Mouse (Mus musculus) CH12.LX (cell line): ENCODE results near the gene Stom. TPM values are rescaled to one million over a fixed set of nuclear protein-coding genes. Genes with fewer than 3 reads are reported as not detected.

Experiments
- DNase-seq: peaks from one replicate; pipeline ENCODE4 v3.0.0-alpha.2; 2013; ENCODE audit errors: extremely low read depth
- H3K27ac ChIP-seq: 2 replicates; pipeline ENCODE4 v1.5.1; 2012; ENCODE audit warnings: low read depth, mild to moderate bottlenecking, control low read depth, moderate library complexity; ENCODE audit not compliant: insufficient read depth
- H3K27me3 ChIP-seq: replicated peaks from 2 replicates; pipeline ENCODE3; 2012; ENCODE audit warnings: inconsistent platforms
- H3K36me3 ChIP-seq, 2 experiments: replicated peaks in 1 of 2; 2 replicates each; pipeline versions ENCODE3 to v1.6.1; 2012; ENCODE audit warnings: inconsistent platforms in 1 of 2, low read length in 1 of 2, mild to moderate bottlenecking in 1 of 2, mixed read lengths in 1 of 2, moderate library complexity in 1 of 2; ENCODE audit not compliant: control insufficient read depth in 1 of 2, insufficient read depth in 1 of 2
- H3K4me1 ChIP-seq, 2 experiments: 2 replicates each; pipeline ENCODE4 v1.6.1; 2012; ENCODE audit warnings: inconsistent platforms in 1 of 2, moderate library complexity in 1 of 2; ENCODE audit not compliant: insufficient read depth in 2 of 2, control insufficient read depth in 1 of 2
- H3K4me2 ChIP-seq: 2 replicates; pipeline ENCODE4 v1.6.1; 2012; ENCODE audit warnings: low read depth, mild to moderate bottlenecking, control low read depth; ENCODE audit not compliant: poor library complexity, insufficient read depth, severe bottlenecking
- H3K4me3 ChIP-seq, 3 experiments: fragments of 150-350 bp in 1 of 3; sonication (generic) in 1 of 3; replicated peaks in 1 of 3; 2 replicates each; pipeline versions ENCODE3 to v1.5.1; 2011 to 2012; ENCODE audit warnings: low read depth in 2 of 3, low read length in 2 of 3, mild to moderate bottlenecking in 2 of 3, moderate library complexity in 2 of 3, control low read depth in 1 of 3, improper control_type of control experiment in 1 of 3, inconsistent platforms in 1 of 3, mixed read lengths in 1 of 3; ENCODE audit not compliant: poor library complexity in 1 of 3
- H3K79me2 ChIP-seq: replicated peaks from 2 replicates; pipeline ENCODE4 v1.6.1; 2012; ENCODE audit warnings: mild to moderate bottlenecking, moderate library complexity; ENCODE audit not compliant: control insufficient read depth, poor library complexity, insufficient read depth, severe bottlenecking; ENCODE audit errors: extremely low read depth
- H3K9ac ChIP-seq: 2 replicates; pipeline ENCODE4 v1.6.1; 2012; ENCODE audit warnings: low read depth, mild to moderate bottlenecking, control low read depth, moderate library complexity; ENCODE audit not compliant: insufficient read depth
- H3K9me3 ChIP-seq: replicated peaks from 2 replicates; pipeline ENCODE3; 2012; ENCODE audit warnings: low read length, inconsistent platforms, mixed read lengths
- BHLHE40 ChIP-seq: IDR thresholded peaks from 2 replicates; pipeline ENCODE4 v1.6.1; 2011; ENCODE audit warnings: mild to moderate bottlenecking, low read depth, low read length, improper control_type of control experiment
- CHD2 ChIP-seq: IDR thresholded peaks from 2 replicates; pipeline ENCODE4 v1.6.1; 2011; ENCODE audit warnings: low read length, improper control_type of control experiment
- CTCF ChIP-seq, 2 experiments: IDR thresholded peaks in 1 of 2; conservative IDR thresholded peaks in 1 of 2; 2 replicates each; pipeline ENCODE4 v1.5.1; 2011 to 2012; ENCODE audit warnings: low read depth in 2 of 2, low read length in 2 of 2, improper control_type of control experiment in 1 of 2, inconsistent platforms in 1 of 2, mild to moderate bottlenecking in 1 of 2, moderate library complexity in 1 of 2
- EP300 ChIP-seq: IDR thresholded peaks from 2 replicates; pipeline ENCODE4 v1.6.1; 2011; ENCODE audit warnings: low read length, improper control_type of control experiment
- GABPA ChIP-seq: IDR thresholded peaks from 2 replicates; pipeline ENCODE4 v1.6.1; 2012; ENCODE audit warnings: low read depth, low read length, improper control_type of control experiment, inconsistent platforms; ENCODE audit not compliant: insufficient replicate concordance
- HCFC1 ChIP-seq: IDR thresholded peaks from 2 replicates; pipeline ENCODE4 v1.6.1; 2012; ENCODE audit warnings: low read depth, mild to moderate bottlenecking, inconsistent platforms, low read length, improper control_type of control experiment
- IRF4 ChIP-seq: IDR thresholded peaks from 2 replicates; pipeline ENCODE4 v1.6.1; 2014; ENCODE audit warnings: low read depth, mild to moderate bottlenecking, inconsistent platforms, low read length, improper control_type of control experiment
- MAX ChIP-seq: IDR thresholded peaks from 2 replicates; pipeline ENCODE4 v1.6.1; 2011; ENCODE audit warnings: low read length, improper control_type of control experiment
- MAZ ChIP-seq: IDR thresholded peaks from 2 replicates; pipeline ENCODE4 v1.6.1; 2012; ENCODE audit warnings: low read depth, mild to moderate bottlenecking, inconsistent platforms, low read length, improper control_type of control experiment, moderate library complexity
- MEF2A ChIP-seq: IDR thresholded peaks from 2 replicates; pipeline ENCODE4 v1.6.1; 2014; ENCODE audit warnings: low read depth, mild to moderate bottlenecking, inconsistent platforms, low read length, improper control_type of control experiment, borderline replicate concordance
- MXI1 ChIP-seq: IDR thresholded peaks from 2 replicates; pipeline ENCODE4 v1.6.1; 2011; ENCODE audit warnings: mild to moderate bottlenecking, low read depth, low read length, improper control_type of control experiment
- NELFE ChIP-seq: IDR thresholded peaks from 2 replicates; pipeline ENCODE4 v1.6.1; 2011; ENCODE audit warnings: low read depth, low read length, improper control_type of control experiment
- PAX5 ChIP-seq: IDR thresholded peaks from 2 replicates; pipeline ENCODE4 v1.6.1; 2012; ENCODE audit warnings: low read length, inconsistent platforms, mixed read lengths
- POLR2A ChIP-seq: IDR thresholded peaks from 2 replicates; pipeline ENCODE4 v1.6.1; 2011; ENCODE audit warnings: low read depth, mild to moderate bottlenecking, improper control_type of control experiment, low read length
- POLR2AphosphoS2 ChIP-seq: IDR thresholded peaks from 2 replicates; pipeline ENCODE4 v1.6.1; 2011; ENCODE audit warnings: low read depth, low read length, improper control_type of control experiment
- RCOR1 ChIP-seq: conservative IDR thresholded peaks from 2 replicates; pipeline ENCODE4 v1.6.1; 2012; ENCODE audit warnings: low read depth, mild to moderate bottlenecking, inconsistent platforms, low read length, improper control_type of control experiment
- SIN3A ChIP-seq: IDR thresholded peaks from 2 replicates; pipeline ENCODE4 v1.6.1; 2012; ENCODE audit warnings: low read length, improper control_type of control experiment, inconsistent platforms
- TCF12 ChIP-seq: IDR thresholded peaks from 2 replicates; pipeline ENCODE4 v1.6.1; 2014; ENCODE audit warnings: low read depth, mild to moderate bottlenecking, inconsistent platforms, low read length, improper control_type of control experiment
- UBTF ChIP-seq: IDR thresholded peaks from 2 replicates; pipeline ENCODE4 v1.6.1; 2012; ENCODE audit warnings: low read depth, mild to moderate bottlenecking, inconsistent platforms, low read length, improper control_type of control experiment, moderate library complexity
- ZC3H11A ChIP-seq: IDR thresholded peaks from 2 replicates; pipeline ENCODE4 v1.6.1; 2012; ENCODE audit warnings: low read depth, mild to moderate bottlenecking, inconsistent platforms, low read length, improper control_type of control experiment
- ZKSCAN1 ChIP-seq: IDR thresholded peaks from 2 replicates; pipeline ENCODE4 v1.6.1; 2012; ENCODE audit warnings: low read depth, inconsistent platforms, low read length, improper control_type of control experiment, borderline replicate concordance
- ZMIZ1 ChIP-seq: IDR thresholded peaks from 2 replicates; pipeline ENCODE4 v1.6.1; 2012; ENCODE audit warnings: low read depth, mild to moderate bottlenecking, inconsistent platforms, low read length, improper control_type of control experiment
- dilution Hi-C: fragments of 300-500 bp; cut with MboI; formaldehyde crosslinking; loops from 2 replicates; pipeline ENCODE4 v1.14.3; 2020; ENCODE audit warnings: low sequenced_read_pairs; ENCODE audit not compliant: extremely low pct_unique_long_range_greater_than_20kb, extremely low pct_ligation_motif_present
- in situ Hi-C: fragments of 300-500 bp; cut with MboI; formaldehyde crosslinking; loops from 3 replicates; pipeline ENCODE4 v1.14.3; 2019; ENCODE audit warnings: low sequenced_read_pairs, low pct_ligation_motif_present, low pct_unique_long_range_greater_than_20kb, mixed read lengths
- polyA plus RNA-seq: library from polyadenylated mRNA; unstranded; fragments of >175 nt; gene quantifications from 2 replicates; pipeline ENCODE4 v1.2.1, GENCODE M21; 2012; ENCODE audit warnings: low read depth; ENCODE audit not compliant: insufficient read length
- total RNA-seq, 2 experiments: library from RNA; depleted of rRNA; stranded (reverse); fragments of 300-350 nt in 1 of 2; fragments of >200 nt in 1 of 2; gene quantifications; 2 replicates each; pipeline ENCODE4 v1.2.3; 2012 to 2014

Gene Stom
- total and polyA plus RNA-seq, 3 experiments = 4.3 to 6.3 (median 5.8) TPM

DNA sequence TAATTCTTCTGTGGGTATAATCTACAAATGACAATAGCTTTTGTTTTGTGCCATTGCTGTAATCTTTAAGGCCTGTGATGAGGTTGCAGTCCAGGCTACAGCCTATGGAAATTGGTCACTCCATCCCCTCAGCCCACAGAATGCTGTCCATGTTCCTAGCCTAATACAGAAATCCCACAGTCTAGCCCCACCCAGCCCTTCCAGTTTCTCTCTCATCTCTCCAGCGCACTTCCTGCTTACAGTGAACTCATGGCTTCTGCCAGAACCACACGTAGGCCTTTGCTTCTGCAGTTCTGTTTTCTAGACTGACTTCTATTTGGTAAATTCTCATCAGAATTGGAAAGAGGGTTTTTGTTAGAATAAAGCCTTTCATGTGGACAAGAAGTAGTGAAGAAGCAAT is 9.2 kb upstream of the Stom start:
- H3K79me2 ChIP-seq = no peaks in the 10 kb centered on the region
- H3K4me1 ChIP-seq = peaks cover 3 to 18% of the 10 kb centered on the region in 2 experiments; a peak in 3 of 4 replicates
- no peak overlapping the region for H3K4me2 ChIP-seq
- DNase-seq = no peak
- no peaks in the 10 kb centered on the region for H3K9me3 ChIP-seq
- no peak overlapping the region for H3K9ac ChIP-seq
- H3K36me3 ChIP-seq = no peaks in the 10 kb centered on the region
- no peak overlapping the region for H3K27ac ChIP-seq
- H3K4me3 ChIP-seq = no peak overlapping the region
- in situ Hi-C loops = no loop called here
- dilution Hi-C loops = no loop called here
- no peaks in the 10 kb centered on the region for H3K27me3 ChIP-seq
- no peak for TF ChIP-seq MXI1
- TF ChIP-seq EP300 = no peak
- TF ChIP-seq GABPA = no peak
- no peak for TF ChIP-seq ZKSCAN1
- TF ChIP-seq SIN3A = no peak
- no peak for TF ChIP-seq PAX5
- no peak for TF ChIP-seq BHLHE40
- no peak for TF ChIP-seq NELFE
- no peak for TF ChIP-seq ZC3H11A
- TF ChIP-seq MAZ = no peak
- no peak for TF ChIP-seq POLR2A
- TF ChIP-seq UBTF = no peak

DNA sequence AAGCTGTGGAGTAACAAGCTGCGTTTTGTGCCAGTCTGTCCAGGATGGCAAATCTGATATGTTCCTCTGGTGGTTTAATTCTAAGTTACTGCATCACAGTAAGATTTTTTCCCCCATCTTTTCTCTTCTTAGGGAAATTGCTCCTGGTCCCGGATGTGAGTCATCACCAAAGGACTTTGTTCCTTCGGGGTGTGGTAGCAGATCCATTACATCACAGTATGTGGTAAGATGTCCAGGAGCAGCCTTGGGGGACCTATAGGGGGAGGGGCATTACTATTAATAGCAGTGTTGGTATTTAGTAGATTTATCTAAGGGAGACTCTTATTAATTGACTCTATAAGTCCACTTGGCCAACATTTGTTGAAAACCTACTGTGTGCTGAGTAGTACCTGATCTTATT is 5.8 kb upstream of the Stom start:
- no peak overlapping the region for H3K9ac ChIP-seq
- TF ChIP-seq CTCF (conservative IDR thresholded peaks at IDR 0.05 in 1 of 2, IDR thresholded peaks at IDR 0.05 in 1 of 2; ENCODE audit: low read depth in 2 of 2, low read length in 2 of 2) (no peak), ZMIZ1 (no peak), POLR2AphosphoS2 (no peak), HCFC1 (no peak), IRF4 (no peak), MEF2A (no peak), MAX (no peak), TCF12 (no peak), NELFE (no peak), GABPA (no peak), MXI1 (no peak), CHD2 (no peak), MAZ (no peak), RCOR1 (no peak)
- dilution Hi-C loops = no loop called here
- no peaks in the 10 kb centered on the region for H3K36me3 ChIP-seq
- H3K9me3 ChIP-seq = no peaks in the 10 kb centered on the region
- H3K79me2 ChIP-seq = no peaks in the 10 kb centered on the region
- H3K27me3 ChIP-seq = no peaks in the 10 kb centered on the region
- H3K27ac ChIP-seq = no peak overlapping the region
- H3K4me2 ChIP-seq = no peak overlapping the region
- DNase-seq = no peak
- no peak overlapping the region for H3K4me3 ChIP-seq
- H3K4me1 ChIP-seq = peaks cover 3 to 13% of the 10 kb centered on the region in 2 experiments; a peak in 3 of 4 replicates
- in situ Hi-C loops = no loop called here
